Mouse (Mus musculus) embryonic stem cell, embryonic (primary cell): ENCODE data around the gene Rasal3.

Source experiments
- CTCF ChIA-PET, 4 experiments: fragments of 300-600 bp in 2 of 4; fragments of 350-600 bp in 2 of 4; sonication (Branson Sonifier 250); formaldehyde crosslinking; loops; one replicate each; lab custom pipeline; 2022; ENCODE audit warnings: inconsistent platforms in 2 of 4; lab: Charles Lee
- POLR2A ChIA-PET, 4 experiments: fragments of 300-600 bp in 2 of 4; fragments of 350-600 bp in 2 of 4; sonication (Branson Sonifier 250); formaldehyde crosslinking; loops; one replicate each; lab custom pipeline; 2022; ENCODE audit warnings: antibody characterized with exemption in 4 of 4, inconsistent platforms in 1 of 4; lab: Charles Lee

Rasal3 gene

GRCm38 (mm10) chr17:32367706-32368105 lies 35.7 kb downstream of the Rasal3 start:
- ChIA-PET CTCF (interaction anchor here in 1 of 4 experiments (0.7 kb wide), 1 partner anchor 1107 kb away, joined by 3 read pairs; no protein-coding TSS in a partner anchor), POLR2A (interaction anchor here in 2 of 4 experiments (0.9 to 9.4 kb wide), 7 partner anchors 9 to 18 kb away, joined by 3 to 112 read pairs (median 5); partner anchors contain the start of gene Akap8l (in 2 of the 2))

- POLR2A ChIA-PET = interaction anchor here in 3 of 4 experiments (0.6 to 9.4 kb wide), 34 partner anchors 9 to 601 kb away, joined by 3 to 112 read pairs (median 4); partner anchors contain the start of genes Akap8 (in 2 of the 3), Akap8l (in 2 of the 3), Brd4 (in 1 of the 3) and Wiz (in 1 of the 3)
- CTCF ChIA-PET = interaction anchor here in 2 of 4 experiments (0.5 to 1.9 kb wide), 5 partner anchors 11 to 1840 kb away, joined by 3 to 10 read pairs (median 8); partner anchors contain the start of gene Akap8l (in 1 of the 2)
These were observed 38.1 kb downstream of the Rasal3 start for GRCm38 (mm10) chr17:32365296-32365695.

GRCm38 (mm10) chr17:32364850-32365249 lies 38.5 kb downstream of the Rasal3 start:
- ChIA-PET POLR2A (interaction anchor here in 3 of 4 experiments (0.6 to 9.4 kb wide), 37 partner anchors 8 to 602 kb away, joined by 3 to 112 read pairs (median 4); partner anchors contain the start of genes Akap8 (in 2 of the 3), Akap8l (in 2 of the 3), Brd4 (in 1 of the 3) and Wiz (in 1 of the 3)), CTCF (interaction anchor here in 3 of 4 experiments (0.5 to 1.9 kb wide), 6 partner anchors 11 to 1840 kb away, joined by 3 to 10 read pairs (median 6); partner anchors contain the start of gene Akap8l (in 1 of the 3))

GRCm38 (mm10) chr17:32364331-32364730 lies 39.1 kb downstream of the Rasal3 start:
- CTCF ChIA-PET = interaction anchor here in 2 of 4 experiments (0.7 to 1.9 kb wide), 3 partner anchors 14 to 68 kb away, joined by 3 to 10 read pairs (median 8); partner anchors contain the start of gene Akap8l (in 1 of the 2)
- POLR2A ChIA-PET = interaction anchor here in 3 of 4 experiments (0.7 to 9.4 kb wide), 33 partner anchors 8 to 602 kb away, joined by 3 to 112 read pairs (median 4); partner anchors contain the start of genes Akap8 (in 2 of the 3), Akap8l (in 2 of the 3), Brd4 (in 1 of the 3) and Wiz (in 1 of the 3)

GRCm38 (mm10) chr17:32363821-32364301 lies 39.5 kb downstream of the Rasal3 start:
- POLR2A ChIA-PET = interaction anchor here in 2 of 4 experiments (0.6 to 9.4 kb wide), 21 partner anchors 12 to 263 kb away, joined by 3 to 112 read pairs (median 4); partner anchors contain the start of genes Akap8 (in 2 of the 2), Akap8l (in 2 of the 2), Brd4 (in 1 of the 2) and Wiz (in 1 of the 2)

GRCm38 (mm10) chr17:32362686-32363085 lies 40.7 kb downstream of the Rasal3 start:
- ChIA-PET CTCF (no interaction called here), POLR2A (interaction anchor here in 3 of 4 experiments (0.6 to 9.4 kb wide), 16 partner anchors 10 to 416 kb away, joined by 3 to 112 read pairs (median 4); partner anchors contain the start of genes Akap8 (in 2 of the 3), Akap8l (in 2 of the 3) and Wiz (in 1 of the 3))

More at GRCm38 (mm10) chr17:32363821-32364301, 39.5 kb downstream of the Rasal3 start:
- CTCF ChIA-PET = interaction anchor here in 1 of 4 experiments (1.4 to 1.9 kb wide), 2 partner anchors 13 to 23 kb away, joined by 8 to 10 read pairs; partner anchors contain the start of gene Akap8l

- ChIA-PET CTCF (interaction anchor here in 3 of 4 experiments (0.5 to 1.1 kb wide), 6 partner anchors 11 to 120 kb away, joined by 3 to 5 read pairs (median 4); no protein-coding TSS in a partner anchor), POLR2A (interaction anchor here (0.6 to 9.4 kb wide), 13 partner anchors 9 to 124 kb away, joined by 3 to 112 read pairs (median 3); partner anchors contain the start of genes Akap8l (in 4 of the 4) and Akap8 (in 2 of the 4))
These were observed 43.5 kb downstream of the Rasal3 start for GRCm38 (mm10) chr17:32359928-32360327.

GRCm38 (mm10) chr17:32358943-32359340 lies 44.4 kb downstream of the Rasal3 start:
- ChIA-PET POLR2A (interaction anchor here in 3 of 4 experiments (0.6 to 9.4 kb wide), 10 partner anchors 8 to 170 kb away, joined by 3 to 112 read pairs (median 3); partner anchors contain the start of genes Akap8l (in 2 of the 3) and Akap8 (in 1 of the 3)), CTCF (interaction anchor here in 2 of 4 experiments (0.6 to 1.0 kb wide), 2 partner anchors 10 to 204 kb away, joined by 3 read pairs; no protein-coding TSS in a partner anchor)

GRCm38 (mm10) chr17:32358192-32358942 lies 45.0 kb downstream of the Rasal3 start:
- POLR2A ChIA-PET = interaction anchor here in 2 of 4 experiments (0.7 to 9.4 kb wide), 9 partner anchors 7 to 79 kb away, joined by 3 to 112 read pairs (median 5); partner anchors contain the start of genes Akap8l (in 2 of the 2) and Akap8 (in 1 of the 2)
- CTCF ChIA-PET = interaction anchor here in 2 of 4 experiments (0.6 to 1.0 kb wide), 2 partner anchors 9 to 203 kb away, joined by 3 read pairs; no protein-coding TSS in a partner anchor

- CTCF ChIA-PET = interaction anchor here in 3 of 4 experiments (0.6 to 1.1 kb wide), 3 partner anchors 30 to 1183 kb away, joined by 3 to 4 read pairs (median 3); no protein-coding TSS in a partner anchor
- POLR2A ChIA-PET = interaction anchor here in 2 of 4 experiments (0.6 to 3.3 kb wide), 20 partner anchors 6 to 515 kb away, joined by 3 to 20 read pairs (median 3); partner anchors contain the start of genes Akap8 (in 2 of the 2), Akap8l (in 1 of the 2) and Wiz (in 1 of the 2)
These were observed 46.3 kb downstream of the Rasal3 start for GRCm38 (mm10) chr17:32356766-32357760.

- POLR2A ChIA-PET = interaction anchor here in 1 of 4 experiments (0.9 to 3.0 kb wide), 8 partner anchors 9 to 36 kb away, joined by 3 to 9 read pairs (median 4); partner anchors contain the start of genes Akap8 and Wiz
- CTCF ChIA-PET = interaction anchor here in 1 of 4 experiments (0.6 kb wide), 1 partner anchor 1183 kb away, joined by 4 read pairs; no protein-coding TSS in a partner anchor
These were observed 47.1 kb downstream of the Rasal3 start for GRCm38 (mm10) chr17:32356281-32356680.

- ChIA-PET CTCF (interaction anchor here in 1 of 4 experiments (0.7 kb wide), 1 partner anchor 114 kb away, joined by 5 read pairs; no protein-coding TSS in a partner anchor), POLR2A (interaction anchor here in 2 of 4 experiments (0.9 to 7.5 kb wide), 5 partner anchors 8 to 34 kb away, joined by 3 to 112 read pairs (median 5); partner anchors contain the start of genes Akap8 (in 1 of the 2) and Wiz (in 1 of the 2))
These were observed 48.4 kb downstream of the Rasal3 start for GRCm38 (mm10) chr17:32355031-32355430.

GRCm38 (mm10) chr17:32354211-32354610 lies 49.2 kb downstream of the Rasal3 start:
- POLR2A ChIA-PET = interaction anchor here in 2 of 4 experiments (0.6 to 7.5 kb wide), 12 partner anchors 9 to 1471 kb away, joined by 3 to 112 read pairs (median 4); partner anchors contain the start of genes Akap8 (in 2 of the 2) and Brd4 (in 1 of the 2)
- CTCF ChIA-PET = interaction anchor here in 2 of 4 experiments (0.6 to 1.1 kb wide), 3 partner anchors 11 to 144 kb away, joined by 3 to 4 read pairs (median 3); no protein-coding TSS in a partner anchor

GRCm38 (mm10) chr17:32353696-32354095 lies 49.7 kb downstream of the Rasal3 start:
- ChIA-PET POLR2A (interaction anchor here in 2 of 4 experiments (0.6 to 7.5 kb wide), 14 partner anchors 10 to 1471 kb away, joined by 3 to 112 read pairs (median 3); partner anchors contain the start of genes Akap8 (in 2 of the 2) and Brd4 (in 1 of the 2)), CTCF (interaction anchor here in 2 of 4 experiments (0.6 to 1.1 kb wide), 4 partner anchors 11 to 192 kb away, joined by 3 to 4 read pairs (median 4); no protein-coding TSS in a partner anchor)

- ChIA-PET CTCF (interaction anchor here in 2 of 4 experiments (2.7 to 2.9 kb wide), 2 partner anchors 35 to 36 kb away, joined by 10 to 12 read pairs; no protein-coding TSS in a partner anchor), POLR2A (interaction anchor here (0.7 to 7.5 kb wide), 24 partner anchors 7 to 161 kb away, joined by 3 to 112 read pairs (median 6); partner anchors contain the start of genes Akap8 (in 3 of the 4), Cyp4f39 (in 1 of the 4) and Wiz (in 1 of the 4))
These were observed 51.7 kb downstream of the Rasal3 start for GRCm38 (mm10) chr17:32351726-32352125.
